Mouse (Mus musculus) heart, postnatal 0 days (tissue): ENCODE measurements around the gene Ndc1. TPM values are rescaled to one million over a fixed set of nuclear protein-coding genes. Genes with fewer than 3 reads are reported as not detected.

Experiments used
- ATAC-seq: fragments of 200-750 bp; cut with Nextera tagmentation; 2 replicates; pipeline ENCODE4 v1.8.0; 2017; ENCODE audit warnings: low read depth, moderate number of reproducible peaks, moderate library complexity; ENCODE audit not compliant: insufficient read depth
- DNase-seq: peaks from one replicate; pipeline ENCODE4 v3.0.0-alpha.2; 2016; ENCODE audit warnings: low spot score
- H3K27ac ChIP-seq: fragments of 300-500 bp; sonication (generic); 2 replicates; pipeline ENCODE4 v1.5.1; 2014; ENCODE audit warnings: low read depth, mild to moderate bottlenecking
- H3K27me3 ChIP-seq: fragments of 300-500 bp; sonication (generic); 2 replicates; pipeline ENCODE4 v1.6.1; 2014; ENCODE audit warnings: low read length, mixed read lengths; ENCODE audit not compliant: control insufficient read depth, insufficient read depth
- H3K36me3 ChIP-seq: fragments of 300-500 bp; sonication (generic); replicated peaks from 2 replicates; pipeline ENCODE4 v1.6.1; 2014; ENCODE audit warnings: low read length, mixed read lengths; ENCODE audit not compliant: control insufficient read depth, insufficient read depth
- H3K4me1 ChIP-seq: fragments of 300-500 bp; sonication (generic); 2 replicates; pipeline ENCODE4 v1.6.1; 2014; ENCODE audit warnings: antibody characterized with exemption; ENCODE audit not compliant: control insufficient read depth, insufficient read depth
- H3K4me2 ChIP-seq: fragments of 300-500 bp; sonication (generic); 2 replicates; pipeline ENCODE4 v1.6.1; 2014; ENCODE audit warnings: low read depth, mild to moderate bottlenecking, low read length, moderate library complexity
- H3K4me3 ChIP-seq: fragments of 300-500 bp; sonication (generic); 2 replicates; pipeline ENCODE4 v1.5.1; 2014; ENCODE audit warnings: low read depth, low read length
- H3K9ac ChIP-seq: fragments of 300-500 bp; sonication (generic); replicated peaks from 2 replicates; pipeline ENCODE4 v1.6.1; 2014; ENCODE audit warnings: low read depth, low read length, mixed read lengths
- H3K9me3 ChIP-seq: fragments of 300-500 bp; sonication (generic); replicated peaks from 2 replicates; pipeline ENCODE4 v1.6.1; 2016; ENCODE audit warnings: low read length; ENCODE audit not compliant: control insufficient read depth
- CTCF ChIP-seq: IDR thresholded peaks from 2 replicates; pipeline ENCODE4 v1.5.1; 2016; ENCODE audit warnings: antibody characterized with exemption, control low read depth, low read depth
- EP300 ChIP-seq: IDR thresholded peaks from 2 replicates; pipeline ENCODE4 v1.6.1; 2016; ENCODE audit warnings: antibody characterized with exemption, low read depth
- WGBS: fragments of 180-500 bp; shearing (Covaris S2); extraction: QIAGEN DNeasy Blood & Tissue Kit; methylation state at CpG from one replicate; pipeline ENCODE4 v1.1.7; 2014; 5-methylcytosine and 5-hydroxymethylcytosine counted together
- polyA plus RNA-seq: library from polyadenylated mRNA; unstranded; fragments of >200 nt; fragmentation: Nextera tagmentation; extraction: Ambion mirVana; gene quantifications from 2 replicates; pipeline ENCODE4 v1.2.1, GENCODE M21; 2015
- total RNA-seq: library from RNA; depleted of rRNA; stranded (reverse); fragments of >200 nt; gene quantifications from 2 replicates; pipeline ENCODE4 v1.2.3, GENCODE M21; 2014; ENCODE audit warnings: low replicate concordance

The Ndc1 gene
- total and polyA plus RNA-seq, 2 experiments from 2014 or later: 8.3 to 27.9 TPM

DNA sequence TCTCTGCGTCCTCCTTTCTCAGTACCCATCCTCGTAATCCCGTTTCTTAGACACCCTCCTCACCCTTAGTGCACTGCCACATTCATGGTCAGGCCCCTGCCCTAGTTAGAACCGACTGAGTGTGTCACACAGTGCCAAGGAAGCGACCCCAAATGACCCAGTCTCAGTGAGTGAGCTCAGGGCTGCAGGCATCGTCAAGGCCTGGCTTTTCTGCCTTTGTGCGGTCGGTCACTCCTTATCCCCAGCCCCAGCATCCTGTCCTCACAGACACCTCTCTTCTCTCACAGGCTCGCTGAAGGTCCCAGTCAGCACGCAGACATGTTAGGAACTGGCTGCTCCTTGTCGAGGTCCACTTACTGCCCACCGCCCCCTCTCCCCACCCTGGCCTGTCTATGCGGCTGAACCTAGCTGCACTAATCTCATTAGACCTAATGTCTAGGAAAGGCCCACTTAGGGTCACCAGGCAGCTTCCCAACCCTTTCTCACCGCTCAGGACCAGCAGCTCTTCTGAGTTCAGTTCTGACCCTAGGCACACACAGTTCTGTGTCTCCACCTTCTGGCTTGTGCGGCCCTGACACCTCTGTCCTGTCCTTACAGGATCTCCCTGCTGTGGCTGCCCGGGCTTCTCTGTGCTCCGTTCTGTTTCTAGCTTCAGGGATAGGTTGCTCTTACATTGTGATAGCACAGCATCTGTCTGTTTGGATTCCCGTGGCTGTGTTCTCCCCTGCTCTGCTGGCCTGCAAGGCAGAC is 84.9 kb downstream of the Ndc1 start:
- H3K4me2 ChIP-seq: no peak overlapping the region
- DNase-seq (no peak), ATAC-seq (no peak)
- no peaks in the 10 kb centered on the region for H3K4me1 ChIP-seq
- WGBS: 68% methylated on average over 18 of the region's 18 CpGs
- H3K27ac ChIP-seq: no peak overlapping the region
- H3K9ac ChIP-seq: no peak overlapping the region
- TF ChIP-seq CTCF: no peak
- no peak for TF ChIP-seq EP300
- no peaks in the 10 kb centered on the region for H3K36me3 ChIP-seq
- no peaks in the 10 kb centered on the region for H3K27me3 ChIP-seq
- no peaks in the 10 kb centered on the region for H3K9me3 ChIP-seq
- H3K4me3 ChIP-seq: no peak overlapping the region

DNA sequence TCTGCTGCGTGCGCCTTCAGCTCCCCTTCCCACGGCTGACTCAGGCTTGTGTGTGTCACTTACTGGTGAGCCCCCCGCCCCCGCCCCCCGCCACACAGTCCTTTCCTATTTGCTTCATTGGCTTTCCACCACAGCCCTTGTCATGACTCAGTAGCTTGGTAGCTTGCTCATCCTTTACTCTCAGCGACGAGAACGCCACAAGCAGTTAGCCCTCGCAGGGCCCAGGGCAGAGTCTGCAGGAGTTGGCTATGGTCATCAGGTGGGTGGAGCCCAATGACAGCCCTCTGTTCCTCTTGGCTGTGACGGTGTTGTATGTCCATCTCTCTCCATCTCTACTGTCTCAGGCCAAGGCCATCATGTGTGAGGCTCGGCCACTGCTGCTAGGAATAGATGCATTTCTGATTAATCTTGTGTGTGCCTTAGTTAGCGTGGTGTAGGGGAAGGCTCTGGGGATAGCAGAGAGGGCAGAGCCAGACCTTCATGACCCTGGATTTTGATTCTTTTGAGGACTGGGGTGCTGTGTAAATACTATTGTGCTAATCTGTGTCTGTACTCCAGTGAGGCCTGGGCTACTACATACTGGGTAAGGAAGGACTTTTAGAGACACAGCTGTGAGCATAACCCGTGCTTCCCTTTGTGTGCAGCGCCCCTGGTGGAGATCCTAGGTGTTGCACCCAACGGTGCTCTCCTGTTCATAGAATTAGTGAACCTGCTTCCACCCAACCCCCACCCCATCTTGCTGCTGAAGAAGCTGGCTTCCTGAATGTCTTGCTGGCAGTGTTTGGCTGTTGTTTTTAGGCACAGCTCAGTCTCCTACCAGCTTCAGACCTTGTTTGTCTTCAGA is 85.8 kb downstream of the Ndc1 start:
- DNase-seq: peak; percentile 78
- Histone ChIP-seq H3K36me3 (no peaks in the 10 kb centered on the region), H3K4me3 (no peak overlapping the region), H3K9me3 (no peaks in the 10 kb centered on the region), H3K4me2 (no peak overlapping the region), H3K27me3 (no peaks in the 10 kb centered on the region), H3K4me1 (no peaks in the 10 kb centered on the region), H3K27ac (no peak overlapping the region), H3K9ac (no peak overlapping the region)
- 59% methylated on average over 16 of the region's 16 CpGs for WGBS
- peak; percentile 65 for ATAC-seq
- TF ChIP-seq EP300 (no peak), CTCF (peak; percentile 84)

DNA sequence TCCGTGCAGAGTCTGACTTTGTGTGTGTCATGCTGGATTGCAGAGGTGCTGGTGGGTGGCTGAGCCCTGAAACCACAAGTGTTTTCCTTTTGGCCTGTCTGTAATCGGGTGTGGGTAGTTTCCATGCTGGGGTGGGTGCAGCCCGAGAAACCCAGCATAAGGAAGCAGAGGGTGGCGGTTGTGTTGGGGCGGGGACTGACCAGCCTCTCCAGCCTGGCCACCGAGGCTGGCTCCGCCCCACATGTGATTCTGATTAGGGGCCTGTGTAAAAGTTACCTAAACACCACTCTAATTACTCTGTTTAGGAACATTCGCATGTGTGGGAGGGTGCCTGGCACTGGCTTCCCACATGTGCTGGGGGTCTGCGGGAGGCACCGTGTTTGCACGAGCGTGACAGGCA is 90.0 kb downstream of the Ndc1 start:
- ATAC-seq: no peak
- Histone ChIP-seq H3K4me3 (no peak overlapping the region), H3K9me3 (no peaks in the 10 kb centered on the region), H3K27me3 (no peaks in the 10 kb centered on the region), H3K4me1 (no peaks in the 10 kb centered on the region), H3K36me3 (no peaks in the 10 kb centered on the region), H3K27ac (no peak overlapping the region), H3K4me2 (no peak overlapping the region), H3K9ac (no peak overlapping the region)
- WGBS: 64% methylated on average over 12 of the region's 12 CpGs
- DNase-seq: no peak
- TF ChIP-seq CTCF: no peak

DNA sequence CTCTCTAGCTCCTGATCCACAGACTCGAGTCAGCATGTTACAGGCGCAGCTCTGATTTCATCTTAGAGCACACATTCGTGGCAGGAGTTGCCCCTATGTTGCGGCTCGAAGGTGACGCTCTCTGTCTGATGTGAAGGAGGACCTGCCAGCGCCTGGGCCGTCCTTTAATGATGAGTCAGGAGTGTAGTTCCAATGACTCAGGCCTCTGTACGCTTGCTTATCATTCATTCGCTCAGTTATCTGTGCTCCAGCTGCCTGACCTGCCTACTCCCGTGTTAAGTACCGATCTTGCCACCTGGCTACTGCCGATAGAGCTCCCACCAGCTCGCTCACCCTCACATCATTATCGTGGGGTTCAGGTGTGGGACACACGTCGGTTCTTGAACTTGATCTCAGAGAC is 91.3 kb downstream of the Ndc1 start:
- DNase-seq (no peak), ATAC-seq (no peak)
- no peak overlapping the region for H3K9ac ChIP-seq
- H3K4me1 ChIP-seq: no peaks in the 10 kb centered on the region
- no peak overlapping the region for H3K4me3 ChIP-seq
- H3K4me2 ChIP-seq: no peak overlapping the region
- no peaks in the 10 kb centered on the region for H3K27me3 ChIP-seq
- no peaks in the 10 kb centered on the region for H3K9me3 ChIP-seq
- H3K36me3 ChIP-seq: no peaks in the 10 kb centered on the region
- WGBS: 55% methylated on average over 17 of the region's 17 CpGs
- TF ChIP-seq CTCF: no peak
- no peak for TF ChIP-seq EP300
- H3K27ac ChIP-seq: no peak overlapping the region

DNA sequence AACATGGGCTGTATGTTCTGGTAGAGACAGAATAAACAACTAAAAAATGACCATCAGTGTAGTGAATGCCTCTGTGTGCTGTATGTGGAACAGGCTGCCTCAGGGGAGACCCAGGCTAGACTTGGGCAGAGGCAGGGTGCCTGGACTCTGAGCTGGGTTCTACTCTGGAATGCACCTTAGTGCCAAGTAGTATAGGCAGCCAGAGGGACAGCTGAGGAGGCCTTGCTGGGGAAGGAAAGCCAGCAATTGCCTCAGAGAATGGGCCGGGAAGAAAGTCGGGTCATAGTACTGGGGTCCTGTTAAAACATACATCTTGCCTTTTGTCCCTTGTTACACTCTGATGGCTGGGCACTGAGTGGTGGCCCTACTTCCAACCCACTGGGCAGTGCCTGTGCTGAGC is 91.9 kb downstream of the Ndc1 start:
- ATAC-seq (no peak), DNase-seq (no peak)
- no peak overlapping the region for H3K4me2 ChIP-seq
- H3K4me1 ChIP-seq: no peaks in the 10 kb centered on the region
- H3K4me3 ChIP-seq: no peak overlapping the region
- no peaks in the 10 kb centered on the region for H3K36me3 ChIP-seq
- TF ChIP-seq CTCF: no peak
- TF ChIP-seq EP300: no peak
- H3K9me3 ChIP-seq: no peaks in the 10 kb centered on the region
- no peak overlapping the region for H3K27ac ChIP-seq
- H3K9ac ChIP-seq: no peak overlapping the region
- no peaks in the 10 kb centered on the region for H3K27me3 ChIP-seq
- WGBS: 63% methylated on average over 2 of the region's 2 CpGs
